Mouse (Mus musculus) hindbrain, embryonic 15.5 days (tissue): ENCODE results near the gene Plxnb1. TPM values are rescaled to one million over a fixed set of nuclear protein-coding genes. Genes with fewer than 3 reads are reported as not detected.

Experiments
- ATAC-seq: fragments of 200-750 bp; cut with Nextera tagmentation; 2 replicates; pipeline ENCODE4 v1.8.0; 2017; ENCODE audit warnings: low read depth, moderate number of reproducible peaks, moderate TSS enrichment; ENCODE audit not compliant: low FRiP score
- H3K27ac ChIP-seq: fragments of 300-500 bp; sonication (generic); replicated peaks from 2 replicates; pipeline ENCODE4 v1.5.1; 2015; ENCODE audit warnings: mild to moderate bottlenecking, inconsistent platforms
- H3K27me3 ChIP-seq: fragments of 300-500 bp; sonication (generic); 2 replicates; pipeline ENCODE4 v1.6.1; 2015; ENCODE audit warnings: control low read depth, inconsistent platforms
- H3K36me3 ChIP-seq: fragments of 300-500 bp; sonication (generic); 2 replicates; pipeline ENCODE4 v1.6.1; 2015; ENCODE audit warnings: control low read depth, inconsistent platforms
- H3K4me1 ChIP-seq: fragments of 300-500 bp; sonication (generic); replicated peaks from 2 replicates; pipeline ENCODE4 v1.6.1; 2015; ENCODE audit warnings: control low read depth, inconsistent platforms
- H3K4me2 ChIP-seq: fragments of 300-500 bp; sonication (generic); 2 replicates; pipeline ENCODE4 v1.6.1; 2015; ENCODE audit warnings: moderate library complexity, mild to moderate bottlenecking, inconsistent platforms
- H3K4me3 ChIP-seq: fragments of 300-500 bp; sonication (generic); 2 replicates; pipeline ENCODE4 v1.5.1; 2015; ENCODE audit warnings: mild to moderate bottlenecking, inconsistent platforms
- H3K9ac ChIP-seq: fragments of 300-500 bp; sonication (generic); 2 replicates; pipeline ENCODE4 v1.6.1; 2015; ENCODE audit warnings: inconsistent platforms
- H3K9me3 ChIP-seq: fragments of 300-500 bp; sonication (generic); 2 replicates; pipeline ENCODE4 v1.6.1; 2016; ENCODE audit warnings: control low read depth, inconsistent platforms
- WGBS: fragments of 180-500 bp; shearing (Covaris S2); methylation state at CpG from one replicate; pipeline ENCODE4 v1.1.7; 2015; 5-methylcytosine and 5-hydroxymethylcytosine counted together
- polyA plus RNA-seq: library from polyadenylated mRNA; unstranded; fragments of >200 nt; fragmentation: Nextera tagmentation; extraction: Ambion mirVana; gene quantifications from 2 replicates; pipeline ENCODE4 v1.2.1, GENCODE M21; 2015

Plxnb1 gene
- polyA plus RNA-seq, 1 experiment from 2014 or later: 19.8 TPM

DNA sequence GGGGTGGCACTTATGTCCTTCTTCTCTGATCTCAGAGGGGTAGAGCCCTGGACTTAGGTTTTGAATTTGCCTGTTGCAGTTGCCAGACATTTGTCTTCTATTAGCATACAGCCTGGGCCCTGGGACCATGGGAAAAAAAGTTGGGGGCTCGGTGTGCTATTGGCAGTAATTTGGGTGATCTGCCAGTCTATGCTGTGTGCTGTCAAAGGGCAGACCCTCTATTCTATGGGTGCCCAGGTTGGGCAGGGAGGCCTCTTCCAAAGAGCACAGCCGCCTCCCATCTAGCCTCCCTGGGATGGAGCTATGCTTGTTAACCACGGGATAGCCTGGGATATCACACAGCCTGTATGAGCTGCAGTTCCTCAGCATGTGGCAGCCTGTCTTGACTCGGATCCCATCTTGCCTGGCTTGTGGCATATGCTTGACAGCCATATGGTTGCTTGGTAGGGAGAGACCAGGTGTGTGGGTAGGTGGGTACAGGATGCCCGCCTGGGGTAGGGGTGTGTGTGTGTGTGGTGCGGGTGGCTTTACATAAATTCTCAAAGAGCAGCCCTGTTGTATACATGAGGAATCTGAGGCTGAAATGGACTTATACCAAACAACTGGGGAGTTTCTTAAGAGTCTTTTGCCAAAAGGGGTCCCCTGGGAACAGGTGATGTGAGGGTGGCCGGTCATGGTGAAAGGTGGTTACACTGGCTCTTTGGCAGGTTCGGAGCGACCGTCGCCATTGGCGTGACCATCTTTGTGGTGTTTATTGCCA lies 39.7 kb upstream of the Plxnb1 start:
- 92% methylated on average over 12 of the region's 12 CpGs for WGBS
- Histone ChIP-seq H3K4me1 (peaks cover 28% of the 10 kb centered on the region), H3K4me3 (peak overlapping the region; percentile 33), H3K4me2 (peak overlapping the region; percentile 56), H3K36me3 (peaks cover 25% of the 10 kb centered on the region), H3K27ac (peak overlapping the region; percentile 47), H3K9ac (peak overlapping the region; percentile 49), H3K27me3 (no peaks in the 10 kb centered on the region), H3K9me3 (no peaks in the 10 kb centered on the region)
- no peak for ATAC-seq

- peaks cover 30% of the 10 kb centered on the region for H3K36me3 ChIP-seq
- H3K27me3 ChIP-seq: no peaks in the 10 kb centered on the region
- no peak overlapping the region for H3K4me2 ChIP-seq
- no peak overlapping the region for H3K27ac ChIP-seq
- H3K9ac ChIP-seq: no peak overlapping the region
- H3K4me1 ChIP-seq: peaks cover 28% of the 10 kb centered on the region
- no peak for ATAC-seq
- no peak overlapping the region for H3K4me3 ChIP-seq
- 95% methylated on average over 17 of the region's 17 CpGs for WGBS
- no peaks in the 10 kb centered on the region for H3K9me3 ChIP-seq
Observed at GRCm38 (mm10) chr9:109056081-109056690, 39.0 kb upstream of the Plxnb1 start.

- Histone ChIP-seq H3K4me2 (no peak overlapping the region), H3K27ac (no peak overlapping the region), H3K9me3 (no peaks in the 10 kb centered on the region), H3K4me1 (peaks cover 28% of the 10 kb centered on the region), H3K27me3 (no peaks in the 10 kb centered on the region), H3K4me3 (no peak overlapping the region), H3K36me3 (peaks cover 30% of the 10 kb centered on the region), H3K9ac (no peak overlapping the region)
- 86% methylated on average over 4 of the region's 4 CpGs for WGBS
- ATAC-seq: no peak
Observed at GRCm38 (mm10) chr9:109056916-109057315, 38.3 kb upstream of the Plxnb1 start.

DNA sequence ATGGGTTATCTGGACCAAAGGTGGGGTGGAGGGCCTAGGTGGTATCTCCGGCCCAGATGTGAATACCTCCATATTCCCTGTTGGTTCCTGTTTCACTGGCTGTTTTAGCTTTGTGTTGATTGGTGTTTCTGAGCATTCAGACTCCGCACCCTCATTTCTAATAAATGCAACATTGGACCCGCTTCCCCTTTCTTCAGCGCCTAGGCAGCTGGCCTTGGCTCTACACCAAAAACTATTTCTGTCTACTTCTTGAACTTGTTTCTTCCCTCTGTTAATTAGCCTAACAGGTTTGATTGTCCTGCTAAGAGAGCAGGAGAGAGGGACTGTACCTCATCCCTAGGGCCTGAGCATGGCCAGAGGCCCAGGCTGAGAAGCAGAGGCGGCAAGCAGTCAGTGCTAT lies 37.6 kb upstream of the Plxnb1 start:
- H3K9me3 ChIP-seq: no peaks in the 10 kb centered on the region
- H3K27ac ChIP-seq: no peak overlapping the region
- H3K9ac ChIP-seq: no peak overlapping the region
- ATAC-seq: no peak
- H3K27me3 ChIP-seq: no peaks in the 10 kb centered on the region
- H3K4me2 ChIP-seq: no peak overlapping the region
- peaks cover 35% of the 10 kb centered on the region for H3K36me3 ChIP-seq
- no peak overlapping the region for H3K4me3 ChIP-seq
- peaks cover 28% of the 10 kb centered on the region for H3K4me1 ChIP-seq
- WGBS: 95% methylated on average over 5 of the region's 5 CpGs

- Histone ChIP-seq H3K36me3 (peaks cover 41% of the 10 kb centered on the region), H3K27me3 (no peaks in the 10 kb centered on the region), H3K4me3 (no peak overlapping the region), H3K9ac (no peak overlapping the region), H3K4me1 (peaks cover 28% of the 10 kb centered on the region), H3K9me3 (no peaks in the 10 kb centered on the region), H3K27ac (no peak overlapping the region), H3K4me2 (peak overlapping the region; percentile 65)
- no peak for ATAC-seq
- 95% methylated on average over 19 of the region's 19 CpGs for WGBS
Observed at GRCm38 (mm10) chr9:109058006-109058765, 37.0 kb upstream of the Plxnb1 start.

GRCm38 (mm10) chr9:109059136-109059903 lies 35.9 kb upstream of the Plxnb1 start, which contains the start of gene Trex1:
TSS of gene Trex1 (minus strand) at chr9:109059734.
- H3K9ac ChIP-seq: peak within 1 kb of the TSS; percentile 64
- H3K9me3 ChIP-seq: no peaks in the 10 kb centered on the region
- peaks cover 28% of the 10 kb centered on the region for H3K4me1 ChIP-seq
- peaks cover 52% of the 10 kb centered on the region for H3K36me3 ChIP-seq
- 25% methylated on average over 15 of the region's 15 CpGs for WGBS
- no peaks in the 10 kb centered on the region for H3K27me3 ChIP-seq
- ATAC-seq: peak; percentile 57
- H3K27ac ChIP-seq: peak within 1 kb of the TSS; percentile 86
- peak within 1 kb of the TSS; percentile 40 for H3K4me3 ChIP-seq
- peak within 1 kb of the TSS; percentile 65 for H3K4me2 ChIP-seq

DNA sequence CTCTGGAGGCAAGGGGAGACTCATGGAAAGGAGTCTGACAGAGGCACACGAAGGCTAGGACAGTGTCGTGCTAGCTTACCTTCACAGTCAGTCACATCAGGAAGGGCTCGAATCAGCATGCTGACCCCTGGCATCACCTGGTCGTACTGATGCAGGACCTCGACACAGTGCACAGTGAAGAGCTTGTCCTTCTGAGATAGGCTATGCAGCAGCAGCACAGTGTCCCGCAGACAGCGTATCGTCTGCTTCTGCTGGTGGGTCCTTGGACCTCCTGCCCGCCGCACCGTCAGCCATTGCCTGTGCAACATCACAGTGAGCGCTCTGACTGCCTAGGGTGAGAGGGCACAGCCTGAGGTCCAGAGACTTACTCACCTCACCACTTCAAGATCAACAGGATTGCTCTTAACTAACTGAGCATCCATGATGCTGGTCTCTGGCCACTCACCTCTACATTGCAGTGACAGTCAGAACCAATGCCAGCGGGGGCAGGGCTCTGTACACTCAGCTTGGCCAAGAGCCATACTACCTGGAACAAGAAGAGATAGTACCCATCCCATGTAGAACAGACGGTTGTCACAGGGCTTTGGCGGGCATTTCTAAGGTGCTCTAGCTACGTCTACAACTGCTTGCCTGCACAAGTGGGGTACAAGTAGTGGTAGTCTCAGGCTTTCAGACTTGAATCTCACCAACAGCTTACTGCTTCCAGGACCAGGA lies 34.8 kb upstream of the Plxnb1 start:
- H3K4me1 ChIP-seq: peaks cover 21% of the 10 kb centered on the region
- no peaks in the 10 kb centered on the region for H3K9me3 ChIP-seq
- H3K9ac ChIP-seq: no peak overlapping the region
- H3K27ac ChIP-seq: no peak overlapping the region
- ATAC-seq: peak; percentile 4; the same call in 1 of the 2 replicates
- peaks cover 62% of the 10 kb centered on the region for H3K36me3 ChIP-seq
- 93% methylated on average over 16 of the region's 16 CpGs for WGBS
- no peaks in the 10 kb centered on the region for H3K27me3 ChIP-seq
- H3K4me2 ChIP-seq: no peak overlapping the region
- H3K4me3 ChIP-seq: no peak overlapping the region

GRCm38 (mm10) chr9:109060898-109061295 lies 34.3 kb upstream of the Plxnb1 start:
- no peaks in the 10 kb centered on the region for H3K9me3 ChIP-seq
- no peak overlapping the region for H3K9ac ChIP-seq
- no peak overlapping the region for H3K27ac ChIP-seq
- H3K4me1 ChIP-seq: peaks cover 18% of the 10 kb centered on the region
- peaks cover 68% of the 10 kb centered on the region for H3K36me3 ChIP-seq
- H3K4me3 ChIP-seq: no peak overlapping the region
- H3K4me2 ChIP-seq: no peak overlapping the region
- 89% methylated on average over 5 of the region's 5 CpGs for WGBS
- H3K27me3 ChIP-seq: no peaks in the 10 kb centered on the region
- no peak for ATAC-seq

GRCm38 (mm10) chr9:109068095-109068735 lies 27.0 kb upstream of the Plxnb1 start:
- H3K36me3 ChIP-seq: peaks cover 81% of the 10 kb centered on the region
- ATAC-seq: no peak

DNA sequence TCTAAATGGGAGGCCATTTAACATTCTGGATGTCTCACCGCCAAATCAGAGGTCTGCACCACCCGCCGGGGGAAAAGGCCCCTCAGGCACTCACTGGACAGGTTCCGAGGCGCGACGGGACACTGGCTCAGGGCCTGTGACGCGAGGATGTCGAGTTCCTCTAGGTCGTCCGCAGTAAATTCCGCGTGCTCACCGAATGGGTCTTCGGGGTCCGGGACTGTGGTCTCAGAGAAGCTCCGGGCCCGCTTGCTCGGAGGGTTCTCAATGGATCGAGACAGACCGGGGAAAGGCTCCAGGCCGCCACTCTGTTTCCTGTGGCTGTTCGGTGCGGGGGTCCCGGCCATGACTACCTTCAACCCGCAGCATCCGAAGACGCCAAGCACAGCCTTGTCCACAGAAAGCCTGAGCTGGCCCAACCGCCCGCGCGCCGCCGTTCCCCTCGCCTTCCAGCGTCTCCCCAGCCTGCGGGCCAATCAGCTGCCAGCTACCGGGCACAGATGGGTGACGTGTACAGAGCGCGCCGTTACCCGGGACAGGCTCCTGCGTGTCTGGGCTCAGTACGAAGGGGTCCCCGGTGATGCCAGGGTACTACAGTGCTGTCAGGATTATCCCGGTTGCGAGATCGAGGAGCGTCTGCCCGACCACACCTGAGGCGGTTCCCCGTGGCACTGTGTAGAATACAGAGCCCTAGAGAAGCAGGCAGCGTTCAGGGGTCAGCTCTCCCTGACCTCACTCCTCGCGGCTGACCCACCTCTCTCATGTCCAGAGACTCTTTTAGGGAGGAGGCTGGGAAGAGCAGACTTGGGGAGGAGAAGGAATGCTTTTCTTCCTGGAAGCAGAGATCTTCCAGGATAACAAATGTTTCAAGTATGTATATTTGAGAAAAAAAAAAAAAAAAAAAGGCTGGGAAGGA lies 21.3 kb upstream of the Plxnb1 start, which contains the start of gene Atrip:
Atrip (minus strand) TSS at position 464 of the 913 bp plus-strand sequence.
- WGBS: under 1% methylated on average over 56 of the region's 57 CpGs
- peak within 1 kb of the TSS; percentile 85 for H3K27ac ChIP-seq
- peak; percentile 97 for ATAC-seq
- peak within 1 kb of the TSS; percentile 93 for H3K4me2 ChIP-seq
- H3K4me1 ChIP-seq: peaks cover 24% of the 10 kb centered on the region
- H3K9ac ChIP-seq: peak within 1 kb of the TSS; percentile 87
- peak within 1 kb of the TSS; percentile 76 for H3K4me3 ChIP-seq
- no peaks in the 10 kb centered on the region for H3K27me3 ChIP-seq
- peaks cover 30% of the 10 kb centered on the region for H3K36me3 ChIP-seq
- H3K9me3 ChIP-seq: no peaks in the 10 kb centered on the region

More at GRCm38 (mm10) chr9:109068095-109068735, 27.0 kb upstream of the Plxnb1 start:
- Histone ChIP-seq H3K27me3 (no peaks in the 10 kb centered on the region), H3K9me3 (no peaks in the 10 kb centered on the region), H3K4me2 (no peak overlapping the region), H3K4me3 (no peak overlapping the region), H3K4me1 (peaks cover 14% of the 10 kb centered on the region), H3K9ac (no peak overlapping the region), H3K27ac (no peak overlapping the region)
- 95% methylated on average over 3 of the region's 3 CpGs for WGBS
